Mouse (Mus musculus): ENCODE results near the gene Scap.
"Not testable (repeated sequence)": the region's sequence is repeated elsewhere in the genome, so short reads cannot be mapped to it uniquely, and the experiment has no call there.

The Scap gene

GRCm38 (mm10) chr9:110330913-110331312 lies 2.2 kb upstream of the Scap start:
- not testable (repeated sequence) for DNase-seq (ENCODE audit: low read depth, low spot score)

GRCm38 (mm10) chr9:110333896-110334259 lies 790 bp downstream of the Scap start:
- DNase-seq (ENCODE audit: low read depth, low spot score) = no peak

GRCm38 (mm10) chr9:110334849-110335248 lies 1.8 kb downstream of the Scap start:
- no peak for DNase-seq (ENCODE audit: low read depth, low spot score)

GRCm38 (mm10) chr9:110340037-110340750 lies 7.1 kb downstream of the Scap start:
- DNase-seq (ENCODE audit: low read depth, low spot score) = no peak

GRCm38 (mm10) chr9:110342008-110342407 lies 8.9 kb downstream of the Scap start:
- DNase-seq (ENCODE audit: low read depth, low spot score) = no peak

GRCm38 (mm10) chr9:110343805-110344204 lies 10.7 kb downstream of the Scap start:
- DNase-seq (ENCODE audit: low read depth, low spot score) = no peak

- no peak for DNase-seq (ENCODE audit: low read depth, low spot score)
These were observed 12.1 kb downstream of the Scap start for GRCm38 (mm10) chr9:110345057-110345739.

GRCm38 (mm10) chr9:110348899-110349298 lies 15.8 kb downstream of the Scap start:
- DNase-seq (ENCODE audit: low read depth, low spot score) = no peak

- no peak for DNase-seq (ENCODE audit: low read depth, low spot score)
These were observed 17.1 kb downstream of the Scap start for GRCm38 (mm10) chr9:110350188-110350587.

GRCm38 (mm10) chr9:110350612-110351011 lies 17.5 kb downstream of the Scap start:
- no peak for DNase-seq (ENCODE audit: low read depth, low spot score)

GRCm38 (mm10) chr9:110351350-110351749 lies 18.3 kb downstream of the Scap start:
- DNase-seq (ENCODE audit: low read depth, low spot score) = no peak

- DNase-seq (ENCODE audit: low read depth, low spot score) = no peak
These were observed 19.0 kb downstream of the Scap start for GRCm38 (mm10) chr9:110351932-110352632.

GRCm38 (mm10) chr9:110358341-110358740 lies 25.3 kb downstream of the Scap start:
- DNase-seq (ENCODE audit: low read depth, low spot score) = no peak

GRCm38 (mm10) chr9:110361299-110361698 lies 28.2 kb downstream of the Scap start:
- no peak for DNase-seq (ENCODE audit: low read depth, low spot score)

- DNase-seq (ENCODE audit: low read depth, low spot score) = no peak
These were observed 29.2 kb downstream of the Scap start for GRCm38 (mm10) chr9:110362337-110362736.

GRCm38 (mm10) chr9:110366746-110367145 lies 33.7 kb downstream of the Scap start:
- no peak for DNase-seq (ENCODE audit: low read depth, low spot score)

GRCm38 (mm10) chr9:110369860-110370259 lies 36.8 kb downstream of the Scap start:
- DNase-seq (ENCODE audit: low read depth, low spot score) = no peak

- no peak for DNase-seq (ENCODE audit: low read depth, low spot score)
These were observed 40.8 kb downstream of the Scap start for GRCm38 (mm10) chr9:110373871-110374270.

GRCm38 (mm10) chr9:110375668-110376067 lies 42.6 kb downstream of the Scap start:
- no peak for DNase-seq (ENCODE audit: low read depth, low spot score)

- not testable (repeated sequence) for DNase-seq (ENCODE audit: low read depth, low spot score)
These were observed 44.6 kb downstream of the Scap start for GRCm38 (mm10) chr9:110377655-110378054.

- DNase-seq (ENCODE audit: low read depth, low spot score) = no peak
These were observed 46.3 kb downstream of the Scap start for GRCm38 (mm10) chr9:110379361-110379760.

GRCm38 (mm10) chr9:110380662-110381061 lies 47.6 kb downstream of the Scap start:
- no peak for DNase-seq (ENCODE audit: low read depth, low spot score)

- no peak for DNase-seq (ENCODE audit: low read depth, low spot score)
These were observed 48.2 kb downstream of the Scap start for GRCm38 (mm10) chr9:110381292-110381691.

Data from embryo, embryonic 11.5 days (tissue).